Mouse (Mus musculus) right cerebral cortex, postnatal 14 days (tissue): ENCODE results near the gene Gm2431.
"Not testable (repeated sequence)": the region's sequence is repeated elsewhere in the genome, so short reads cannot be mapped to it uniquely, and the experiment has no call there.

ENCODE experiments used
- DNase-seq: peaks from one replicate; pipeline ENCODE4 v3.0.0; 2022

Gene Gm2431

DNA sequence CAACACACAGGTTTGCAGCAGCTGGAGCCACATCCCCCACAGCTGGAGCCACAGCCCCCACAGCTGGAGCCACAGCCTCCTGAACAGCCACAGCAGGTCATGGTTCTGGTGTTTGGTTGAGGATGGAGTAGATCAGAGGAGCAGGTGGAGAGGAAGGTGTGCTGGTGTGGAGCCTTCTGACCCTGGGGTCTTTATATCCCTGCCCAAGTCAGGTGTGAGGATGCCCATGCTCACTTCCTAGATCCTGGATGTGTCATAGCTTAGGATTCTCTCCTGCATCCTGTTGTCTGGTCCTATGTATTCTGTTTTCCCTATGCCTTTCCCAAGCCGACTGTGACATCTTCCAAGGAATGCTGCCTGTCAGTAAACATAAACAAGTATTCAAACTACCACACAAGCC lies at the start of gene Gm2431:
TSS of gene Gm2431 (minus strand) at position 101 of the 400 bp plus-strand sequence.
- DNase-seq, result not testable (repeated sequence)

DNA sequence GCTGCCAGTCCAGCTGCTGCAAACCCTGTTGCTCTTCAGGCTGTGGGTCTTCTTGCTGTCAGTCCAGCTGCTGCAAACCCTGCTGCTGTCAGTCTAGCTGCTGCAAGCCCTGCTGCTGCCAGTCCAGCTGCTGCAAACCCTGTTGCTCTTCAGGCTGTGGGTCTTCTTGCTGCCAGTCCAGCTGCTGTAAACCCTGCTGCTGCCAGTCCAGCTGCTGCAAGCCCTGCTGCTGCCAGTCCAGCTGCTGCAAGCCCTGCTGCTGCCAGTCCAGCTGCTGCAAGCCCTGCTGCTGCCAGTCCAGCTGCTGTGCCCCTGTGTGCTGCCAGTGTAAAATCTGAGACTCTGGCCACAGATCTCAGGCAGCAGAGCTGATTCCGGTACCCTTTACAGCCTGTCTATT lies 45.8 kb upstream of the Gm2431 start:
- not testable (repeated sequence) for DNase-seq

DNA sequence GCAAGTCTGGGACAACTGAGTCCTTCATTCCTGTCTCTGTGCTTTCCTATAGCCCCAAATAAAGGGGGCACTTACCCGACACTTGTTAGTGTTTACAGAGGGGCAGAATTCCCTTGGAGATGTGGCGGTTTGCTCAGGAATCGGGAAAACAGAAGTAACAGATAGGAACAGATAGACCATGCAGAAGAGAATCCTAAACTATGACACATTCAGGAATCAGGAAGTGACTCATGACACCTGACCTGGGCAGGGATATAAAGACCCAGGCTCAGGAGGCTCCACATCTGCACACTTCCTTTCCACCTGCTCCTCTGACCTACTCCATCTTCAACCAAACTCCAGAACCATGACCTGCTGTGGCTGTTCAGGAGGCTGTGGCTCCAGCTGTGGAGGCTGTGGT lies 45.1 kb upstream of the Gm2431 start, which contains the start of gene Krtap5-4:
TSS of gene Krtap5-4 (plus strand) at position 301 of the 400 bp plus-strand sequence.
- no peak for DNase-seq

DNA sequence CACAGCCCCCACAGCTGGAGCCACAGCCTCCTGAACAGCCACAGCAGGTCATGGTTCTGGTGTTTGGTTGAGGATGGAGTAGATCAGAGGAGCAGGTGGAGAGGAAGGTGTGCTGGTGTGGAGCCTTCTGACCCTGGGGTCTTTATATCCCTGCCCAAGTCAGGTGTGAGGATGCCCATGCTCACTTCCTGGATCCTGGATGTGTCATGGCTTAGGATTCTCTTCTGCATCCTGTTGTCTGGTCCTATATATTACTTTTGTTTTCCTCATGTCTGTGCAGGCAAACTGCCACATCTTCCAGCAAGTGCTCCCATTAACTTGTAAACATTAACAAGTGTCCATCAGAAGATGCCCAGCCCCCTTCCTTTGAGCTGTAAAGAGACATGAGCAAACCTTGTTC lies 38.9 kb upstream of the Gm2431 start, which contains the start of gene Krtap5-1:
TSS of gene Krtap5-1 (minus strand) at position 101 of the 400 bp plus-strand sequence.
- DNase-seq, result not testable (repeated sequence)

DNA sequence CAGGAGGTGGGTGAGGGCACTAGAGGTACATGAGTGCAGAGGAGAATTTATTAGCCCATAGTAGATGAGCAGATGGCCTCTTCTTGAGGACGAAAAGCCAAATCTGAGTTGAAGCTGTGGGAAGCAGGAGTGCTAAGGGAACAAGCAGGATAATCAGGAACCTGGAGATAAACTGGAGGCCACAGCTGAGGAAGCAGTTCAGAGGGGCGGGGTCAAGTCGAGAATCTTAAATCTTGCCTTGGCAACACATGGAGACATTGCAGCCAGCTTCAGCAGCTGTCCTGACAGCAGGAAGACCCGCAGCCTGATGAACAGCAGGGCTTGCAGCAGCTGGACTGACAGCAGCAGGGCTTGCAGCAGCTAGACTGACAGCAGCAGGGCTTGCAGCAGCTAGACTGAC lies 38.0 kb upstream of the Gm2431 start:
- not testable (repeated sequence) for DNase-seq

DNA sequence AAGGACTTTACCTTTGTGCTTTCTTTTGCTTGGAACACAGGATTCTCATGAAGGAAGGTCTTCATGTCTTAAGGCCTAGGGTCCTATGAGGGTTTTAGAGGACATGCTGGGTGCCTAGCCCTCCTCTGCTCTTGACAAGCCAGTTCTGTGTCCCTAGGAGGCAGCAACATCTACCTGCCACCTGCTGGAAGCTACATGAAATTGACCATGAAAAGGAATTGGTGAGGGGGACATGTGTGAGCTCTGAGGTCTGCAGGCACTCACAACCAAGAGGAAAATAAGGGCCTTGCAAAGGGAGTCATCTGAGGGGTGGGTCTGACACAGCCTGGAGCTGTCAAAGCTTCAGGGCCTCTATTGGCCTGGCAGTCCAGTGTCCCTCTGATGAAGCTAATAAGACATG lies 37.3 kb upstream of the Gm2431 start:
- DNase-seq, result no peak

DNA sequence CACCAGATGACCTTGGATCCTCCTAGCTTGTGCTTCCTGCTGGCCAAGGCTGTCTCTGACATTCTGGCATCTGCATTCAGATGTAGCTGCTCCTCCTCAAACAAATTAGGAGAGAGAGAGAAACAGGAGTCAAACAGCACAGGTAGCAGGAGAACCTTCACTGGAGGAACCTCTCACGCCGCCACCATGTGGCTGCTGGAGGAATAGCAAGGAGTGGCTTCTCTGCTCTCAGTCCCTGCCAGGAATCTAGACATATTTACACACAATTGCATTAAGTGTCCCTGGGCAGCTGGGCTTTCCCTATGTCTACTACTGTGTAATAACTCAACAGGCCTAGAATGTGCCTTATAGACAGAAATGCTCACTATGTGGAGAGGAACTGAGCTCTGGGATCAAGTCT lies 35.7 kb upstream of the Gm2431 start:
- peak; percentile 31 for DNase-seq

DNA sequence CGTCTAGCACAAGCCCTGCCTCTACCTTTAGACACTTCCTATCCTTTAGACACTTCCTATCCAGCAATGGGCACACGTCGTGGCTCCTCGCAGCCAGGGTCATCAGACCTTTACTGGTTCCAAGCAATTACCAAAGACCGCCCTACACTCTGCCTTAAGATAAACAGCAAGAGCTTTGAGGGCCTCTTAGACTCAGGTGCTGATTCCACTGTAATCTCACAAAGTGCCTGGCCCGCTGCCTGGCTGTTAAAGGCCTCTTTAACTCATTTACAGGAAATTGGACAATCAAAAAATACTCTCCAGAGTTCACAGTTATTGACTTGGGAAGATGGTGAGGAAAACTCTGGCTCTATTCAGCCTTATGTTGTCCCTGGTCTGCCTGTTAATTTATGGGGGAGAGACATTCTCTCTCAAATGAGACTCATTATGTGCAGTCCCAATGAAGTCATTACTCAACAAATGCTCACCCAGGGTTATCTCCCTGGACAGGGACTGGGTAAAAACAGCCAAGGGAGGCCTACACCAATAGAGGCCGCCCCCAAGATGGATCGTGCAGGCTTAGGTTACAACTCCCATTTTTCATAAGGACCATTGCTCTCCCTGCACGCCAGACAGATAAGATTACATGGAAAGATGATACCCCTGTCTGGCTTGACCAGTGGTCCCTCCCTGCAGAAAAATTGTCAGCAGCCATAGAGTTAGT lies 27.9 kb upstream of the Gm2431 start:
- not testable (repeated sequence) for DNase-seq

DNA sequence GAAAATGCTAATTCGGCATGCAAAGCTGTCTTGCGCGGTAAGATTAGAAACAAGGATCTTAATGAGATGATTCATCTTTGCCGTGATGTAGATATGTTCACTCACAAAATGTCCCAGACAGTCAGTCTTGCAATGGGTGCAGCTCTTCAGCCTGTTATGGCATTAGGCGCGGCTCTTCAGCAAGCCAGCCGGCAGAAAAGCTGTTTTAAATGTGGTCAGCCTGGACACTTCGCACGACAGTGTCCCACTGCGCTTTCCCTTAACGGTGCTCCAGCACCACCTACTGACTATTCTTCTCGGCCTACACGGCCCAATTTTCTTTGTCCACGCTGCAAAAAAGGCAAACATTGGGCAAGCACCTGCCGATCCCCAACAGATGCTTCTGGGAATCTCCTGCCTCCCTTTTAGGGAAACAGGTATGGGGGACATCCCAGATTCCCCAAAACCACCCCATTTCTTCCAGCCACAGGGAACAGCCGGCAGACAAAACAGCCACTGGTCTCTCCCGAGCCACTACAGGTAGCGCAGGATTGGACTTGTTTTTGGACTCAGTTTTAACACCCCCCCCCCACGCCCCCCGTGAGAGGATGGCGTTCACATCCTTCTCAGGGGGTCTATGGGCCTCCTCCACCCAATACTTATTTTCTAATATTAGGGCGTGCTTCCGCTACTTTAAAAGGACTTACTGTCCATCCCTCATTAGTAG lies 27.1 kb upstream of the Gm2431 start:
- peak; percentile 16 for DNase-seq

DNA sequence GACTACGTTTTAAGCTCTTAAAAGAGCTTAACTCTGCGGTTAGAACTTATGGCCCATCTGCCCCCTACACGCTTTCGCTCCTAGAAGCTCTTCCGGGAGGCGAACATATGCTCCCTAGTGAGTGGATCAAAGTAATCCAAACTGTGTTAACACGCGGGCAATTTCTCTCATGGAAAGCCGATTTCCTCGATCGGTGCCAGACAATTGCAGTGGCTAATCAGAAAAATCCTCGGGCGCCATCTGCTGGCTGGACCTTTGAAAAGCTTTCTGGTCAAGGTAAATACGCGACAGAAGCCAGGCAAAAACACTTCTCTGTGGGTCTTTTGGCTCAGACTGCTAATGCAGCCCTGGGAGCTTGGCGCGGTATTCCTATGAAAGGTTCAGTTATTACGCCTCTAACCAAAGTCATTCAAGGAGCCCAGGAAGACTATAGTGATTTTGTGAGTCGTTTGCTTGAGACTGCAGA lies 26.5 kb upstream of the Gm2431 start:
- peak; percentile 94 for DNase-seq

DNA sequence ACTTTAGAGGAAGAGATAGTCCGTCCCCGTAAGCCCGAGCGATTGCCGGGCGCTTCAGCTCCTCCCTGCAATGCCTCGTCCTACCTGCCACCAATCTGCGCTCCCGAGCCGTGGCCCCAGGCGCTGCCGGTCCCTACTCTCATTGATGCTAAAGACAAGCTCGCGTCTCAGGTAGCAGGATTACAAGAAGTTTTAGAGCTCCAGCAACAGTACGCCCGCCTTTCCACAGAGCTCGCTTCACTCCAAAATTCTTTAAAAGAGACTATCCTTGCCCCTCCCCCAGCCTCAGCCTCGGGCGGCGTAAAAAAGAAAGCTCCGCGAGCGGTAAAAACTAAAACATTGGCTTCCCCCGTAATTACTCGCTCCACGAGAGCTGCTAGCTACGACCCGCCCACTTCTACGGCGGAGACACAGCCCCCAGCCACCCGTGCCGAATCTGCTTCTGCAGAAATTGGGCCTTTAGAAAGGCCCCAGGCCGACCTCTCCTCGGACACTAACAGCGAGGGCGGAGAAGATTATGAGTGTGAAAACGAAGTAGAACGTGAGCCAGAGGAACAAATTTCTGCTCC lies 26.0 kb upstream of the Gm2431 start:
- DNase-seq, result peak; percentile 30

DNA sequence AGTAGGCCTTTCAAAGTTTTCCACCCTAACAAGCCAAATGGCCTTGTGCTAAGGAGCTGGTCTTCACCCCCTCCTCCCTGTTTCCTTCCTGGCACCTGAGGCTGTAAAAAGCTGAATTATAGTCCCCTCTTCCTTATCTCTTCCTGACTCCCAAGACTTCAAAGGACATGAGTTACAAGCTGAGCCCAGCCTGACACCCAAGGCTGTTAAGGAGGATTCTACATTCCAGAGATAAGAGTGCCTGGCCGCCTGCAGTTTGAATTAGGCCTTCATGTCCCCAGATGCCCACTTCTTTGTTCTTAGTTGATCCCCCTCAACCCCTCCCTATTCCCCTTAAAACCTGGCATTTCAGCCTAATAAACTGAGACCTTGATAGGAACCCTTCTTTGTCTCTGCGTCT lies 24.7 kb upstream of the Gm2431 start:
- DNase-seq, result not testable (repeated sequence)

DNA sequence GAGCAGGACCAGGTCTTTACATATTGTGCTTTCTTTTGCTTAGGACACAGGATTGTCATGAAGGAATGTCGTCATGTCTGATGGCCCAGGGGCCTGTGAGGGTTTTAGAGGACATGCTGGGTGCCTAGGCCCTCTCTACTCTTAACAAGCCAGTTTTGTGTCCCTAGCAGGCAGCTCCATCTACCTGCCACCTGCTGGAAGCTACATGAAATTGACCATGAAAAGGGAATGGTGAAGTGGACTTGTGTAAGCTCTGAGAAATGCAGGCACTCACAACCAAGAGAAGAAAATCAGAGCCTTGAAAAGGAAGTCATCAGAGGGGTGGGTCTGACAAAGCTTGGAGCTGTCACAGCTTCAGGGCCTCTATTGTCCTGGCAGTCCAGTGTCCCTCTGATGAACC lies 21.1 kb upstream of the Gm2431 start:
- not testable (repeated sequence) for DNase-seq

DNA sequence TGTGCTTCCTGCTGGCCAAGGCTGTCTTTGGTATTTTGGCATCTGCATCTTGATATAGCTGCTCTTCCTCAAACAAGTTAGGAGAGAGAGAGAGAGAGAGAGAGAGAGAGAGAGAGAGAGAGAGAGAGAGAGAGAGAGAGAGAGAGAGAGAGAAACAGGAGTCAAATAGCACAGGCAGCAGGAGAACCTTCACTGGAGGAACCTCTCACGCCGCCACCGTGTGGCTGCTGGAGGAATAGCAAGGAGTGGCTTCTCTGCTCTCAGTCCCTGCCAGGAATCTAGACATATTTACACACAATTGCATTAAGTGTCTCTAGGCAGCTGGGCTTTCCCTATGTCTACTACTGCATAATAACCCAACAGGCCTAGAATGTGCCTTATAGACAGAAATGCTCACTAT lies 20.0 kb upstream of the Gm2431 start:
- DNase-seq, result peak; percentile 80

DNA sequence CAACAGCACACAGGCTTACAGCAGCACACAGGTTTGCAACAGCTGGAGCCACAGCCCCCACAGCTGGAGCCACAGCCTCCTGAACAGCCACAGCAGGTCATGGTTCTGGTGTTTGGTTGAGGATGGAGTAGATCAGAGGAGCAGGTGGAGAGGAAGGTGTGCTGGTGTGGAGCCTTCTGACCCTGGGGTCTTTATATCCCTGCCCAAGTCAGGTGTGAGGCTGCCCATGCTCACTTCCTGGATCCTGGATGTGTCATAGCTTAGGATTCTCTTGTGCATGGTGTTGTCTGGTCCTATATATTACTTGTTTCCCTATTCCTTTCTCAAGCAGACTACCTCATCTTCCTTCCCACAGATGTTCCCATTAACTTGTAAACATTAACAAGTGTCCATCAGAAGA lies 16.1 kb upstream of the Gm2431 start, which contains the start of gene Gm4559:
TSS of gene Gm4559 (minus strand) at position 101 of the 400 bp plus-strand sequence.
- not testable (repeated sequence) for DNase-seq

DNA sequence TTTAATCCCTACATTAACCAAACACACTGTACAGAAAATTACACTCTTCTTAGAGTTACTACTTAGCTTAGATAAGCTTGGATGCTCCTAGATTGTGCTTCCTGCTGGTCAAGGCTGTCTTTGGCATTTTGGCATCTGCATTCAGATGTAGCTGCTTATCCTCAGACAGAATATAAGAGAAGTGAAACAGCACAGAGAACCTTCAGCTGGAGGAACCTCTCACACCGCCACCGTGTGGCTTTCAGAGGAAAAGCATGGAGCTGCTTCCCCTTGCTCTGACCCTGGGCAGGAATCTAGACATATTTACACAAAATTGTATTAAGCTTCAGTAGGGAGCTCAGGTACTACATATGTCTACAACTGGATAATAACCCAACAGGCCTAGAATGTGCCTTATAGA lies 2.6 kb downstream of the Gm2431 start:
- peak; percentile 45 for DNase-seq

DNA sequence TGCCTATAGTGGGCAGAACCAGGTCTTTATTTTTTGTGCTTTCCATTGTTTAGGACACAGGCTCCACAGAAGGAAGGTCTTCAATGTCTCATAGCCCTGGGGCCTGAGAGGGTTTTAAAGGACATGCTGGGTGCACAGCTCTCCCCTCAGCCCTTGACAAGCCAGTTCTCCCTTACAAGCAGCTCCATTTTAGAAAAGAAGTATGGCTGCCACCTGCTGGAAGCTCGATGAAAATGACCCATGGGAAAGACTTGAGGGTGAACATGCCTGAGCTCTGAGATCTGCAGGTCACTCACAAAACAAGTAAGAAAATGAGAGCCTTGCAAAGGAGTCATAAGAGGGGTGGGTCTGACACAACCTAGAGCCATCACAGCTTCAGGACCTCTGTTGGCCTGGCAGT lies 8.3 kb downstream of the Gm2431 start:
- peak; percentile 38 for DNase-seq

DNA sequence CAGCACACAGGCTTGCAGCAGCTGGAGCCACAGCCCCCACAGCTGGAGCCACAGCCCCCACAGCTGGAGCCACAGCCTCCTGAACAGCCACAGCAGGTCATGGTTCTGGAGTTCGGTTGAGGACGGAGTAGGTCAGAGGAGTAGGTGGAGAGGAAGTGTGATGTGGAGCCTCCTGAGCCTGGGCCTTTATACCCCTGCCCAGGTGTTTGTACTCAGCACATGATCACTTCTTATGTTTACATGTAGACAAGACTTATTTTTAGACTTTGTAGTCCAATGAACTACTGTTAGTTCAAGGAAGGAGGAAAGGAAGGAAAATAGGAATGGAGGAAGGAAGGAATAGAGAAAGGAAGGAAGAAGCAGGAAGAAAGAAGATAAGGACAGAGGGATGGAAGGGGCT lies 17.2 kb downstream of the Gm2431 start, which contains the start of gene Gm40460:
TSS of gene Gm40460 (minus strand) at position 101 of the 400 bp plus-strand sequence.
- DNase-seq, result no peak

DNA sequence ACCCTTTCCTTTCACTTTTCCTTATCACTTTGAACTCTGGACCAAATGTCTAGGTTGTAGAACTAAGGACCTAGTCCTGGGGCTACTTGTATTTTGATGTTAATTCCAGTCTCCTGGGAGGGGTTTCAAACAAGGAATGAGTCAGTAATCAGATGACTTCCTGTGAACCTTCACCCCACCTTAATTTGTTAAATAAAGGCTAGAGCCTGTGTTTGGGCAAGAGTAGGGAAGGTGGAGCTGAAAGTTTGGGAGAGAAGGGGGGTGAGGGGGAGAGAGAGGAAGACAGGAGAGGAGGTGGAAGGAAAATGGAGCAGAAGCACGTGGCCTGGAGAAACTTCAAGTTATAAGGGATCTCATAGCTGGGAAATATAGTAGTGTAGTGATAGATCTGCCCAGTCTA lies 26.6 kb downstream of the Gm2431 start:
- no peak for DNase-seq

DNA sequence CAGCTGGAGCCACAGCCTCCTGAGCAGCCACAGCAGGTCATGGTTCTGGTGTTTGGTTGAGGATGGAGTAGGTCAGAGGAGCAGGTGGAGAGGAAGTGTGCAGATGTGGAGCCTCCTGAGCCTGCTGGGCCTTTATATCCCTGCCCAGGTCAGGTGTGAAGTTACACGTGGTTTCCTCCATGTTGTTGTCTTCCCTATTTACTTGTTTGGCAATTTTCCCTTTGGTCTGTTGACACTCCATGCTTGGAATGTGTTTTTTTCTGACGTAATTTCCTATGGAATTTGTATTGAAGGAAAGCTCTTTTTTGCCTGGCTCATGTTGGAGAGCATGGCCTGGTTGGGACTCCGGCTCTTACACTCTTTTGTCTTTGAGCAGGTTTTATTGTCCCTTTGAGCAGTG lies 28.3 kb downstream of the Gm2431 start, which contains the start of gene Krtap5-5:
TSS of gene Krtap5-5 (minus strand) at position 101 of the 400 bp plus-strand sequence.
- DNase-seq, result not testable (repeated sequence)

DNA sequence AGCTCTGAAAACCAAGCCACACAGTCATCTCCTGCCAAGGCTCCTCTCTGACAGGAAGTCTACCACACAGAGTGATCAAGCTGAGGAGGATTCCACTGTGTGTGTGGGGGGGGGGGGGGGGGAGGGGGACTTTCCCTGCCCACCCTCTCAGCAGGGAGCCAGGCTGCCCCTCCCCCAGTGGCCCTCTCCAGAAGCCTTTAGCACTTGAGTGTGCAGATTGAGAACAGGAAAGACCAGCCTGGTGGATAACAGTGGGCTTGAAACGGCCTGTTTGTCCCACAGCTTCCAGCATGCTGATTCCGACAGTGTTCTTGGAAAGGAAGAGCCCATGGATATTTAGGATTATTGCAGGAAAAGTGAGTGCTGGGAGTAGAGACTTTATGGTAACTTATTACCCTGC lies 33.6 kb downstream of the Gm2431 start:
- DNase-seq, result no peak

DNA sequence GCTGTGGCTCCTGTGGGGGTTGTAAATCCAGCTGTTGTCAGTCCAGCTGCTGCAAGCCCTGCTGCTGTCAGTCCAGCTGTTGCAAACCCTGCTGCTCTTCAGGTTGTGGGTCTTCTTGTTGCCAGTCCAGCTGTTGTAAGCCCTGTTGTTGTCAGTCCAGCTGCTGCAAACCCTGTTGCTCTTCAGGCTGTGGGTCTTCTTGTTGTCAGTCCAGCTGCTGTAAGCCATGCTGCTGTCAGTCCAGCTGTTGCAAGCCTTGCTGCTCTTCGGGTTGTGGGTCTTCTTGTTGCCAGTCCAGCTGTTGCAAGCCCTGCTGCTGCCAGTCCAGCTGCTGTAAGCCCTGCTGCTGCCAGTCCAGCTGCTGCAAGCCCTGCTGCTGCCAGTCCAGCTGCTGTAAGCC lies 46.0 kb downstream of the Gm2431 start:
- not testable (repeated sequence) for DNase-seq

DNA sequence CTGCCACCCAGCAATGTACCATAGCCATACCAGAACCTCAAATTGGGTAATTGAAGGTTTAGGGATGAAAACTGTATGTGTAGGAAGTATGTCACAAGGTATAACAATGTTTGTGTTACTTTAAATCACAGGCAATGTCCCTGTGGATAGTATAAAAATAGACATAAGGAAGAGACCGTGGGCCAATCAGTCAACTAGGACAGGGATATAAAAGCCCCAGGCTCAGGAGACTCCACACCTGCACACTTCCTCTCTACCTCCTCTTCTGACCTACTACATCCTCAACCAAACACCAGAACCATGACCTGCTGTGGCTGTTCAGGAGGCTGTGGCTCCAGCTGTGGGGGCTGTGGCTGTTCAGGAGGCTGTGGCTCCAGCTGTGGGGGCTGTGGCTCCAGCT lies 46.6 kb downstream of the Gm2431 start, which contains the start of gene Gm7579:
TSS of gene Gm7579 (plus strand) at position 301 of the 400 bp plus-strand sequence.
- no peak for DNase-seq
